Mouse (Mus musculus) cerebellum, adult 2 months (tissue): ENCODE measurements around the gene Tlk2.

Experiments used
- CTCF ChIP-seq: fragments of 200-500 bp; IDR thresholded peaks from 2 replicates; pipeline ENCODE4 v1.5.1; 2011; ENCODE audit warnings: low read depth, mild to moderate bottlenecking, control low read depth, low read length, moderate library complexity, borderline replicate concordance; ENCODE audit not compliant: insufficient read depth
- POLR2A ChIP-seq: fragments of 200-500 bp; IDR thresholded peaks from 2 replicates; pipeline ENCODE4 v1.6.1; 2011; ENCODE audit warnings: low read length, control low read depth, borderline replicate concordance; ENCODE audit not compliant: insufficient read depth

DNA sequence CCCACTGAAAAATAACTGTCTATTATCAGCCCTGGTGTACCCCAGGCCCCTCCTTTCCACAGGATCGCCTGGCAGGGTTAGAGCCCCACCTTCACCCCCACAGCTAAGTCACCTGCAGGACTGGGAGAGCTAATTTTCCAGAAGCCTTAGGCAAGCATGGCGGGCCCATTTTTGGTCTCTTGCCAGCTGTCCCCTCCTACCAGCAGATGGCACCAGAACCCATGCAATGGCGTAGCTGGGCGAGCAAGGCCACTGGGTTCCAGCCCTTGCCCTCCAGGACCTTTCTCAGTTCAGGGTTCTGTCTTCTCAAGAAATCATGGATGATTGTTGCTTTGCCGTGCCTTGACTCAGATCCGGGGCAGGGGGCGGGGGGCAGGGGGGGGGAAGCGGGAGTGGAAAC lies 153.9 kb downstream of the Tlk2 start:
- TF ChIP-seq POLR2A, result no peak
- TF ChIP-seq CTCF, result peak; percentile 82
